Mouse (Mus musculus): ENCODE measurements around the gene Glod4. TPM values are rescaled to one million over a fixed set of nuclear protein-coding genes. Genes with fewer than 3 reads are reported as not detected.

Gene Glod4
- polyA plus RNA-seq, 1 experiment from 2014 or later, result 138 TPM

DNA sequence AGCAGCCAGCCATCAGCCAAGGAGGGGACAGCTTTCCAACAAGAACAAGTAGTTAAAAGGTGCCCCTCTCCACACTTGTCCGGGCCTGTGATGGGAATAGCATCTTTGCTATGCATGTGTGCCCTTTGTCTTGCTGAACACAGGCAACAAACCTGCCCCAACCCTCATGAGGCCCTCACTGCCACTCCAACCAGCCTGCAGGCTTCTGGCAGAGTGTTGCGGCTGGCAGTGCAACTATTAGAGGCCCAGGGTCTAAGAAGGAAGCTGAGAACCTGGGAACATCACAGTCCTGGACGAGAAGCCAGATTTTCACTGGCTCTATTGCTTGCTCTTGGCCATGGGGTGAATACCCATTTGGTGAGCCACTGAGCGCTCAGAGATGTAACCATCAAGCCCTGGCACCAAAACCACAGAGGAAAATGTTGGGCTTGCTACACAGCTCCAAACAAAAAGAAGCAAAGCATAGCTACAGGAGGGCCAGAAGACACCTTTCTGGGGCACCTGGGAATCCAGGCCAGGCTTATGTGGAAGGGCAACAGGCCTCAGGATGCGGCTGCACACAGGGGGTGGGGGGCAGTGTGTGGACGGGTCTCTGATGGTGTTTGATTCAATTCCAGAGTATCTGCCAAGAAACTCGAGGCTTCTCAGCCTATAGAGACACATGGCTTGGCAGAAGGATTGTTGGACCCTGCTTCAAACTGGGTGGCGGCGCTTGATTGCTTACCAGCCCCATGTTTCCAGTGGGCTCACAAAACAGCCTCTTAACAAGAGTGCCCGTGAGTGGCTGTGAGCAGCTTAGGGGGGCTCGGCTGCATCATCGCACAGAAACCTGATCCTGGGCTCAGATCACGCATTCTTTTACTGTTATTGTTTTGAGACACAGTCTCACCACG lies 35.7 kb upstream of the Glod4 start:
- WGBS, result 65% methylated on average over 14 of the region's 14 CpGs
- Histone ChIP-seq H3K27me3 (replicated peaks) (no peaks in the 10 kb centered on the region), H3K4me2 (replicated peaks) (no peak overlapping the region), H3K4me3 (replicated peaks) (no peak overlapping the region), H3K9ac (no peak overlapping the region), H3K4me1 (replicated peaks) (no peaks in the 10 kb centered on the region), H3K9me3 (no peaks in the 10 kb centered on the region), H3K27ac (no peak overlapping the region), H3K36me3 (no peaks in the 10 kb centered on the region)
- no peak for ATAC-seq

DNA sequence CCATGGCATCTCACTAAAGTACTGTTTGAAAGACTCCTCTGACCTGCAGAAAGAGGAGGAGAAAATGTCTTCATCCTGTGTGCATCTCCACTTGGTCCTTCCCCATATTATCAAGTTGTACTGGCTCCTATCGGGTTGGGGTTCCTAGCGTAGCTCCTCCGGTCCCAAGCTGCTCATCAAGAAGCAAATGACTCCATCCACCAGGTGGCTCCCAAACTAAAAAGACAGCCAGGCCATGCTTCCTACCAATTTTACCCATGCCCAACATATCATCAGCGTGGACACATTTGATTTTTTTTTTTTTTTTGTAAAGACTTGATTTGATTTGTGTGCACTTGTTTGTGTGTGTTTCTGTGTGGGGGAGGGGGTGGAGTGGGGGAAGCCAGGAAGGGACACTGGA lies 28.9 kb upstream of the Glod4 start:
- H3K27me3 ChIP-seq (replicated peaks), result no peaks in the 10 kb centered on the region
- no peak overlapping the region for H3K4me2 ChIP-seq (replicated peaks)
- H3K4me3 ChIP-seq (replicated peaks), result no peak overlapping the region
- no peaks in the 10 kb centered on the region for H3K9me3 ChIP-seq
- WGBS, result 83% methylated on average over 4 of the region's 4 CpGs
- H3K36me3 ChIP-seq, result no peaks in the 10 kb centered on the region
- H3K4me1 ChIP-seq (replicated peaks), result 0 out of 2 replicates have a peak, but pooled peaks cover 4% of the 10 kb centered on the region
- H3K9ac ChIP-seq, result no peak overlapping the region
- H3K27ac ChIP-seq, result no peak overlapping the region
- no peak for ATAC-seq

DNA sequence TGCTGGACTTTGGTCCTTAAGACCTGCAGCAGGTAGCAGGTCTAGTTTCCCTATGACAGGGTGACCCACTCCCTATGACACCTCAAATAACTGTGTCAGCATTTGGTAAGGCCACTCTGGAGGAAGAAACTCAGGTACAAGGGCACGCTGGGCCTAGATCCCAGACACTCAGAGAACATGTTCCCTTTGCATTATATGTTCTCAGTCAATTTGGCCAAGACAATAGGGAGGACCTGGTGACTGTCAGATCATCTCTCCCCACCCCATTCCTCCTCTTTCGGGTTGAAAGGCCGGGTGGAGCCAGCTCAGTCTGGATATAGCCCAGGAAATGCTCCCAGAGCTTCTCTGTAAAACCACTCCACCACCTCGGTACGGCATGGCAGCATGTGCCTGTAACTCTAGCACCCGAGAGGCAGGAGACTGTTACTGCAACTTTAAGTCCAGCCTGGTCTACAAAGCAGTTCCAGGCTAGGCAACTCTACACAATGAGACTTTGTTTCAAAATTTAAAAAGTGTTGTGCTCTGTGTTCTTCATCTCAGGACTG lies 25.1 kb upstream of the Glod4 start:
- ATAC-seq, result no peak
- Histone ChIP-seq H3K27ac (no peak overlapping the region), H3K4me2 (replicated peaks) (no peak overlapping the region), H3K4me1 (replicated peaks) (0 out of 2 replicates have a peak, but pooled peaks cover 4% of the 10 kb centered on the region), H3K9ac (no peak overlapping the region), H3K27me3 (replicated peaks) (no peaks in the 10 kb centered on the region), H3K36me3 (no peaks in the 10 kb centered on the region), H3K4me3 (replicated peaks) (no peak overlapping the region), H3K9me3 (no peaks in the 10 kb centered on the region)
- 75% methylated on average over 6 of the region's 6 CpGs for WGBS

DNA sequence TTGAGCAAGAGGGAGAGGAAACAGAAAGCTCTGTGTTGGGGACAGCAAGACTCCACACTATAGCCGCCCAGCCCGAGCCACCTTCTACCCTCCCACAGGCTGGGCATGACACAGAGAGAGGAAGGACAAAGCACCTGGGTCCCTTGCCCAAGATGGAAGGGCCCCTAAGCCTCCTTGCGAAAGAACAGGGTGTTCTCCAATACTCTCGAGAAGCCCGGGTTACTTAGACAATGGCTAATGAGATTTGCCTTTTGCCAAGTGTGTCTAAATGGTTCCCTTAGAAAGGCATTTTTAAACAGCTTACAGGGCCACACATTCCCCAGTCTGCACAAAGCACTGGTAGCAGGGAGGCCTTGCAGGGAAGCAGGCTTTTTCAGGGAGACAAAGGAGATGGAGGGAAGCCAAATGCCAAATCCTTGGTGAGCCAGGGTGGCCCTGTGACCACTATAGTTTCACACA lies 24.5 kb upstream of the Glod4 start:
- Histone ChIP-seq H3K4me3 (replicated peaks) (no peak overlapping the region), H3K36me3 (no peaks in the 10 kb centered on the region), H3K4me2 (replicated peaks) (no peak overlapping the region), H3K27ac (0 out of 2 replicates have a peak overlapping the region, but pooled peaks have one; percentile 4), H3K27me3 (replicated peaks) (no peaks in the 10 kb centered on the region), H3K9ac (no peak overlapping the region), H3K4me1 (replicated peaks) (0 out of 2 replicates have a peak, but pooled peaks cover 4% of the 10 kb centered on the region), H3K9me3 (no peaks in the 10 kb centered on the region)
- no peak for ATAC-seq
- WGBS, result 72% methylated on average over 5 of the region's 5 CpGs

DNA sequence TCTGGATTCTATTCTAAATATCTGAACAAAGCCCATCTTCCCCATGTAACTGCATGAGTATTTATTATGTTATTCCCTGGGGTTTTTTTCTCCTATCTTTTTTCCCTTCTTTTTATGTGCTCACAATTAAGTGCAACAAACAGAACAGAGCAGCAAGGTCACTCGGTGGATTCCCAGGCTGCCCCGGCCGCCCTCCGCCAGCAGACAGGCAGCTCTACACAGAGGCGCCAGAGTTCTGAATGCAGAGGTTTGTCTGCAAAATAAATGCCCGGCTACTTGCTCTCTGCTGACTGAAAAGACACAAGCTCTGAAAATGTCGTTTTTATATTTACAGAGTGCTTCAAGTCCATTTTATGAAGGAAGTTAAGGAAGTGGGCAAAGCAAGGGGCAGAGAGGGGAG lies 24.0 kb upstream of the Glod4 start:
- Histone ChIP-seq H3K4me1 (replicated peaks) (0 out of 2 replicates have a peak, but pooled peaks cover 4% of the 10 kb centered on the region), H3K4me2 (replicated peaks) (no peak overlapping the region), H3K27me3 (replicated peaks) (no peaks in the 10 kb centered on the region), H3K9ac (no peak overlapping the region), H3K4me3 (replicated peaks) (no peak overlapping the region), H3K36me3 (no peaks in the 10 kb centered on the region), H3K27ac (0 out of 2 replicates have a peak overlapping the region, but pooled peaks have one; percentile 4), H3K9me3 (no peaks in the 10 kb centered on the region)
- WGBS, result 60% methylated on average over 7 of the region's 7 CpGs
- no peak for ATAC-seq

DNA sequence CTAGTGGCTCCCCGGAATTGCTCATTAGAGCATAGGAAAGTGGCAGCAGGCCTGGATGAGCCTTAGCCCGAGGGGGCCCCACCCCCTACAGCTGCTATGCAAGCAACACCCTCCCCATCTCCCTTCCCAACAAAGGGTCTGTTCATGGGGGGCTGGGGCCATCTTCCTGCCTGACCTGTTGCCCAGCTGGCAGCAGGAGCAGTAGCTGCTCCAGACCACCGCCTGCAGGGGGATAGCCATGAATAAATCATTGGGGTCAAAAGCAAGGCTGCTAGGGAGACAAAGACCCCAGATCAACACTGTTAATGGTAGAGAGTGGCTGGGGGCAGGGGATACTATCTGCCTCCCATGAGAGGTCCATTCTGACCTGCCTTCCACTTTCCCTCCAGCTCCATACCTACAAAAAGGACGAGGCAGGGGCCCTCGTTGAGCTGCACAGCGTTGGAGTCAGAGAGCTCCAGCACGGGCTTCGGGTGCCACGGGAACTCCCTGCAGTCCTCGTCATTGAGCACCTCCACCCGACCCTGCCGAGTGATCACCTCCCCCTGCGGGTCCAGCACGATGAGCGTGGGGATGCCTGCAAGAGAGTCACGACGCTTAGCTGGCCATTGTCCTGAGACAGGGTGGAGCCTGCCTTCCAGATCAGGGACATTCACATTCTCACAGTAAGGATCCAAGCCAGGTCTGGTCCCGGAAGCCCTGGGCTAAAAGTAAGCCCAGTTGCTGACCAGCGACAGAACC lies 19.3 kb upstream of the Glod4 start:
- Histone ChIP-seq H3K27me3 (replicated peaks) (no peaks in the 10 kb centered on the region), H3K4me1 (replicated peaks) (0 out of 2 replicates have a peak, but pooled peaks cover 2% of the 10 kb centered on the region), H3K9me3 (no peaks in the 10 kb centered on the region), H3K9ac (no peak overlapping the region), H3K36me3 (0 out of 2 replicates have a peak, but pooled peaks cover 4% of the 10 kb centered on the region), H3K4me2 (replicated peaks) (no peak overlapping the region), H3K27ac (no peak overlapping the region), H3K4me3 (replicated peaks) (no peak overlapping the region)
- ATAC-seq, result 0 out of 2 replicates have a peak, but pooled peaks have one; percentile 17
- 32% methylated on average over 19 of the region's 19 CpGs for WGBS

DNA sequence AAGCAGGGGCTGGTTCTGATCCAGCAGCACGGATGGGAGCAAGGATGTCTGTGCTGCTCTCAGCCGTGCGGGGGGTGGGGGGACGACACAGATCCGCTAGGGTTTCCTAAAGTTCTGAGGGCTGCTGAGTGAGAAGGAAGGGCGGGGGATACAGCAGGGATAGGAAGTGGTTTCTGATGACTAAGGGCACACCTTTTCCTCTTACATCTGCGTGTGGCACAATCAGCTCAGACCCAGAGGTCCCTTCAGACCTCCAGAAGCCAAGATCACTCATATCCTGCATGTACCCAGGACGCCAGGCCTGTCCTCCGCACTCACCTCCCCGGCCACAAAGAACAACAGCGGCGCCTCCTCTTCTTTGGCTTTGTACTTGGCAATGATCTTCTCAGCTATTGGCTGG lies 17.7 kb upstream of the Glod4 start:
- Histone ChIP-seq H3K4me1 (replicated peaks) (0 out of 2 replicates have a peak, but pooled peaks cover 2% of the 10 kb centered on the region), H3K4me3 (replicated peaks) (no peak overlapping the region), H3K27me3 (replicated peaks) (no peaks in the 10 kb centered on the region), H3K9me3 (no peaks in the 10 kb centered on the region), H3K4me2 (replicated peaks) (no peak overlapping the region), H3K9ac (no peak overlapping the region), H3K27ac (no peak overlapping the region), H3K36me3 (0 out of 2 replicates have a peak, but pooled peaks cover 4% of the 10 kb centered on the region)
- 77% methylated on average over 12 of the region's 12 CpGs for WGBS
- no peak for ATAC-seq

DNA sequence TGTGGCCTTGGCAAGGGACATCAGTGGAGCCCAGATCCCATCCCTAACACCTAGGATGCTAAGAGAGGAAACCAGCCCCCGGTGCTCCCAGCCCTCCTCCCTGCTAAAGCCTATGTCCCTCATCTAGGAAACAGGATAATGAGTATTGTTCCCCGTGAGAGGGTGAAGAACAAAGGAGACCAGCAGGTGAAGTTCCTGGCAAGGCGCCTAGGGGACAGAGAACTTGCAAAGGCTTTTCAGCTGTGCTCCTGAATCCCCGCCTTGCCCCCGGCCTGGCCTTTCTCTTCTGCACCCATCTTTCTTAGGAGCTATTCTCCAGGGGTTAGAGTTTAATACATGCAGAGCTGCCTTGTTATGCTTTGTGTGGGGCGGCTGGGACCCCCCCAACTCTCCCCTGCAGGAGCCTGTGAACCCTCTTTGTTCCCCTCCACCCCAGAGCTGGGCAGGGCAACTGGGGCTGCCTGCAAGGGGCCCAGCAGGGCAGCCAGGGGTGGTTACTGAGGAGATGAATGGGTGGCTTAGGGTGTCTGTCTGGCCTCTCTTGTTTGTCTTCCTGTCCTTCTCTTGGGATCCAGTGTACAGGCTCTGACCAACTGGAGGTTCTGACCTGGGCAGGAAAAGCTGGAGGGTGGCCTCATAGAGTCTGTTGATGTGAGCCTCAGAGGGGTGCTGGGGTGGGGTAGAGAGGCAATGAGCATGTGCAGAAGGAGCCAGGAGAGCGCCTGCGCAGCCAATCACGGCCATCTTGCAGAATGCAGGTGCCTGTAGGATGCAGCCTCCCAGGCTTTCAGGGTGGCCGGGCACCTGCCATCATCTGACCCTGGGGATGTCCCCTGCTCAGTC lies 16.9 kb upstream of the Glod4 start:
- 0 out of 2 replicates have a peak, but pooled peaks cover 2% of the 10 kb centered on the region for H3K4me1 ChIP-seq (replicated peaks)
- H3K9ac ChIP-seq, result no peak overlapping the region
- H3K9me3 ChIP-seq, result no peaks in the 10 kb centered on the region
- WGBS, result 70% methylated on average over 10 of the region's 10 CpGs
- ATAC-seq, result no peak
- no peak overlapping the region for H3K4me3 ChIP-seq (replicated peaks)
- H3K36me3 ChIP-seq, result 0 out of 2 replicates have a peak, but pooled peaks cover 4% of the 10 kb centered on the region
- H3K27me3 ChIP-seq (replicated peaks), result no peaks in the 10 kb centered on the region
- H3K27ac ChIP-seq, result no peak overlapping the region
- H3K4me2 ChIP-seq (replicated peaks), result no peak overlapping the region

DNA sequence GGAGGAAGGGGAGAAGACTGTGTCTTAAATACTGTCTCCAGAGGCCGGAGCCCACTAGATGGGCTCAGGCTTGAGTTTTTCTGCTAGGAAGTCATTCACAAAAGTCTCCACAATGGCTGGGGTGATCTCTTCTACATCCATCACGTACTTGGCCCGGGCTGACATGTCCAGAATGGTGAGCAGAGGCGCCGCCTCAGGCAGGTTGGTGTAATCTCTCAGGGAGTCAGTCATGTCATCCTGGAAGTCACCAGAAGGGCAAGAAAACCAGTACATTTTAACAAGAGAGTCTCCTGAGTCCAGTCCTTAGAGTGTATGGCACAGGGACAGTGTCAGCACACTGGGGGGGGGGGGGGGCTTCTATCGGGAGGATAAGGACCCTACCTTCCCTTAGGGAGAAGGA lies 15.0 kb upstream of the Glod4 start:
- WGBS, result 79% methylated on average over 6 of the region's 6 CpGs
- Histone ChIP-seq H3K27ac (no peak overlapping the region), H3K4me3 (replicated peaks) (no peak overlapping the region), H3K27me3 (replicated peaks) (no peaks in the 10 kb centered on the region), H3K4me1 (replicated peaks) (0 out of 2 replicates have a peak, but pooled peaks cover 2% of the 10 kb centered on the region), H3K4me2 (replicated peaks) (no peak overlapping the region), H3K9ac (no peak overlapping the region), H3K36me3 (peaks cover 6% of the 10 kb centered on the region; the same call in 1 of the 2 replicates), H3K9me3 (no peaks in the 10 kb centered on the region)
- no peak for ATAC-seq

DNA sequence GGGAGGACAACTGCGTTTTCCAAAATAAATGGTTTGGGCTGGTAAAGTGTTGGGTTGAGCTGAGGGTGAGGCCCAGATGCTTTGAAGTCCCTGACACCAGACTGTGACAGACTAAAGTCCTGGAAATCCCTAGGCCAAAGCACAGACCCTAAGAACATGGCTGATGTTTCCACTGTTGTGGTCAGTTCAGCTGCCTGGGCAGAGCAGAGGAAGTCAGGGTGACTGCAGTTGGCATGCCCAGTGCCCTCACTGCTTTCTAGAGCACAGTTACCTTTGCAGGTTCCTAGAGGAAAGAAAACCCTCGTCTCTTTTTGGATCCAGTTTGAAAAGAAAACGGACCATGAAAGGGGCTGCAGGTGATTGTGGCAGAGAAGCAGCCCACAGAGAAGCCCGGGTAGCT lies 13.9 kb upstream of the Glod4 start:
- Histone ChIP-seq H3K9ac (no peak overlapping the region), H3K4me2 (replicated peaks) (no peak overlapping the region), H3K27ac (no peak overlapping the region), H3K4me1 (replicated peaks) (0 out of 2 replicates have a peak, but pooled peaks cover 2% of the 10 kb centered on the region), H3K4me3 (replicated peaks) (no peak overlapping the region), H3K9me3 (no peaks in the 10 kb centered on the region), H3K27me3 (replicated peaks) (no peaks in the 10 kb centered on the region), H3K36me3 (peaks cover 6% of the 10 kb centered on the region; the same call in 1 of the 2 replicates)
- no peak for ATAC-seq
- 79% methylated on average over 4 of the region's 4 CpGs for WGBS

DNA sequence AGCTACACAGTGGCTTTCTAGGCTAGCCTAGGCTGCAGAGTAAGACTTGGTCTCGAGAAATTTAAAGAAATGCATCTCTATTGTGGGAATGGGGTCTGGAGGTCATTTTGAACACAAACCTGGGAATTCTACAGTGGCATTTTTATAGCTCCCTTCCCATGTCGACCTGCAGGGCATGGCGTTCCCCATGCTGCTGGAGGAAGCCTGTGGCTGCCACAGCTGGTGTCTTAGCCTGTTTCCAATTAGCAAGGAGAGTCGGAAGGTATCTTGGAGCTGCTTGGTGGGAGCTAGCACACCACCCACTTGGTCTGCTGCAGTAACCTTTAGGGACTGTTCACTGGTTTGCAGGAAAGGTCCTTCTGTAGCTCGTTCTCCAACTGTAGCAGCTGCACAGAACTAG lies 12.6 kb upstream of the Glod4 start:
- Histone ChIP-seq H3K9me3 (no peaks in the 10 kb centered on the region), H3K27me3 (replicated peaks) (no peaks in the 10 kb centered on the region), H3K4me2 (replicated peaks) (no peak overlapping the region), H3K4me1 (replicated peaks) (0 out of 2 replicates have a peak, but pooled peaks cover 2% of the 10 kb centered on the region), H3K9ac (no peak overlapping the region), H3K27ac (no peak overlapping the region), H3K36me3 (peaks cover 5% of the 10 kb centered on the region; the same call in 1 of the 2 replicates), H3K4me3 (replicated peaks) (no peak overlapping the region)
- WGBS, result 38% methylated on average over 5 of the region's 5 CpGs
- no peak for ATAC-seq
